Mouse (Mus musculus): Measurements from ENCODE around the gene Asb6.

Gene Asb6

DNA sequence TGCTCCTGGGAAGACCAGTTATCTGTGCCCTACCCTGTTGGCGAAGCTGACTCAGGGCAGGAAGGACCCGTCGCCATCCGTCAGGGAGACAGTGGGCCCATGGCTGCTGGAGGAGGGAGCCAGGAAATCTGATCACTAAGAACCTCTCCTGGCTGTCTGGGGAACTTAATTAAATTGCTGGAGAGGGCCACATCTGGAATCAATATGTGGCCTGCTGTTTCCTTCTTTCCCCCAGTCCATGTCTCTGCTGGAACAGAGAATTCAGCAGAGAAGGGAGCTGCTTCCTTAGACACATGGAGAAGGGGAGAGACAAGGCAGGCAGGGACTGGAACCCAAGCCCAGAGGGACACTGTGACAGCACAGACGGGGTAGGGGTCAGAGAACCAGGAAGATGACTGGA is 3.5 kb upstream of the Asb6 start:
- DNase-seq (ENCODE audit: low spot score), result no peak

- DNase-seq (ENCODE audit: low spot score), result no peak
Measured at GRCm38 (mm10) chr2:30829315-30829714, 818 bp downstream of the Asb6 start.

DNA sequence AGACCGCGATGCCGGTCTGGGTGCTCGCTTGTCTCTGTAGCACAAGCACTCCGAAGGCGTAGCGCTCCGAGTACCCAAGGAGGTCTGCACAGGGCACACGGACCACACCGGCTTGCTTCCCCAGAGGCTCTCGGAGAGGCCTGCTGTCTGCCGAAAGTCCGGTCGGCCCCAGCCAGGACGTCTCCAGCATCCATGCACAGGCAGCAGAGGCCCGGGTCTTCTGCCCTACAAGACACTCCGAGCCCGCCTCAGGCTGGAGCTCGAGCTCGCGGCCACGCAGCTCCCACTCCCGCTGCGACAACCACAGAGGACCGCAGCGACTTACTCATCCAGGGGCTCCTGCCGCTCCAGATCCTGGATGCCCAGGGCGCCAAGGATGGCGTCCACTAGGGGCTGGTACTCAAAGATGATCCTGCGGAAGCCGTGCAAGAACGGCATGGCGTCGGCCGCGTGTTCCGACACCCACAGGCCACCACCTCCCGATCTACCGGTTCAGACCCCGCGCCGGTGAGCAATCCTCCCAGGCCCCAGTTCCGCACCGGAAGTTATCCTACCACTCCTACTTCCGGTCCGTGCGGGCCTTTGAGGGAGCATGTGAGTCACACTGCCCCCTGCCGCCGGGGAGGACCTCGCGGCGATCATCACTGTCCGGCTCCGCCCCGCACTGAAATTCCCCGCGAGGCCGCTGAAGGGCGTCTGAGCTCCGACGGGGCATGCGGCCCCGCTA is 2.2 kb downstream of the Asb6 start:
- DNase-seq (ENCODE audit: low spot score), result peak; percentile 97

GRCm38 (mm10) chr2:30826825-30827748 is 3.0 kb downstream of the Asb6 start:
- DNase-seq (ENCODE audit: low spot score), result no peak

DNA sequence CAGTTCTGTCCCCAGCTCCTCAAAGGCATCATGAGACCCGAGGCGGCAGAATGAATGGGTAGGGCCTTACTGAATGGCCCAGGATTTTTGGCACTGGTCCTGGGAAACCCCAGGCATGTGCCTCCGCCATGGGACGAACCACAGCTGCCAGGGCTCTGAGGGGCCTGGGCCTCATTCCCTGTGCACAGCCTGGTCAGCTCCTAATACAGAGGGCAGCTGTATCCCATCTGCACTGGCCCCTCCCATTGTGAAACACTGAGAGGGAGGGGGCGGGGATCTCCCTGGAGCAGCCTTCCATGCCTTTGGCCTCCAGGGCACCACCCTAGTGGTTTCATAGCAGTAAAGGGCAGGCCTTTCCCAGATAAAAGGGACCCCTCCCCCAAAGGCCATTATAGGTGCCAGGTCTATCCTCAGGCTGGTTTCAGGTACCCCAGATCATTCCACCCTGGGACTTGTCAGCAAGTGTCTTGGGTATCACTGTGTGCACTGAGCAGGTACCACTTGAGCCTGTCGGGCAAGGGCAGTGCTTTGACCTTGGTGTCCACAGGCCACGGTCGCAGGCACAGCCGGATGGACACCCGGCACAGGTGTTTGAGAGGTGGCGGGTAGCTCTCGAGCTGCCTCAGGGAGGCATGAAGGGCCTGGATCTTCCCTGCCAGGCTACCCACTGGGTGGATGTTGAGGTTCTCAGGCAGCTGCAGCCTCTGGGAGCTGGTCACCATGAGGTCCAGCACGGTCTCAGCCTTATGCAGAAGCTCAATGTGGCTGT is 6.6 kb downstream of the Asb6 start:
- no peak for DNase-seq (ENCODE audit: low spot score)

- DNase-seq (ENCODE audit: low spot score), result no peak
Measured at GRCm38 (mm10) chr2:30822460-30822859, 7.7 kb downstream of the Asb6 start.

GRCm38 (mm10) chr2:30821073-30821472 is 9.1 kb downstream of the Asb6 start:
- no peak for DNase-seq (ENCODE audit: low spot score)

- no peak for DNase-seq (ENCODE audit: low spot score)
Measured at GRCm38 (mm10) chr2:30819873-30820272, 10.3 kb downstream of the Asb6 start.

DNA sequence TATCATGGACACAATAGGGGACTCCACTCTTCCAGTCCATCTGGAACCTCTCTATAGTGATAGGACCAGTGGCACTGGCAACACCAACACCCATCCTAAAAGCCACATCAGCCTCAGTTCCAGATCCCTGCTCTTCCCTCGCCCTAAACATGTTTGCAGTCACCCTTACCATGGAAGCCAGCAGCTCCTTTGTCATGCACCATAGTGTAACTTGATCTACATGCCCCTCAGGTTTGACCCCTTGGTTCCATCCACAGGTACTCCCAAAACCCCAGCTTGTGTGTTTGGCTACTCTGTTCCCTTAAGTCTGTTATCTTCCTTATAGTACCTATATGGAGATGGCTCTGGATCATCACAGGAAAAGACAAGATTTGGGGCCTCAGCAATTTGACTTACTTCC is 13.8 kb downstream of the Asb6 start:
- DNase-seq (ENCODE audit: low spot score), result no peak

DNA sequence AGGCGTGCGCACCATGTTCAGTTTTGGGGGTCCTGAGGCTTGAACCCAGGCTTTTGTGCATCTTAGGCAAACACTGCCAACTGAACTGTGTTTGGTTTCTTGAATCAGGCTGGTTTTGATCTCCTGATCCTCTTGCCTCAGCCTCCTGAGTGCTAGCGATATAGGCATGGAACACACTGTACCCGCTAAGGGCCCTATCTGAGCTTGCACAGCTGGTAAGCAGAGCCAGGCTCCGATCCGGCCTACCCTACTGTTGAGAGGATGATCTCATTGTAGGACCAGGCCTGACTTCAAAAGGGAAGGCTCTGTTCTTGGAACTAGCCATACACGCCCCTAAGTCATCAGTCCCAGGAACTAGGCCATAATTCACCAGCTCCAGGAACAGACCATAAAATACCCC is 19.6 kb downstream of the Asb6 start:
- no peak for DNase-seq (ENCODE audit: low spot score)

- no peak for DNase-seq (ENCODE audit: low spot score)
Measured at GRCm38 (mm10) chr2:30809503-30809902, 20.6 kb downstream of the Asb6 start.

DNA sequence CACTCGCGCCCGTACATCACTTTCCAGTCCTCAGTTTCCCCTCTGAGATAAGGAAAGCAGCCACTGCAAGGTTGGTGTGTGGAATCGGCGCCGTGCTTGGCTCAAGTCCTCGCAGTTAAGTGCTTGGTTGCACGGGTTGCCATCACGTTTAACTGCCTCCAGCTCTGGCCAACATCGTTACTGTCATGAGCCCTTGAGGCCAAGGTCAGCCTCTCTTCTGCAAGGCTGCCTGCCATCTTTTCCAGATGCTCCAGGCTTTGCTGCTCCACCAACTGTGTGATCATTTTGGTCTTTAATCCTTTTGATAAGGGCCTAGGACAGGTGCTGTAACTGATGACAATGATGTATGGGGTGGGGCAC is 21.9 kb downstream of the Asb6 start:
- DNase-seq (ENCODE audit: low spot score), result no peak

- DNase-seq (ENCODE audit: low spot score), result peak; percentile 85
Measured at GRCm38 (mm10) chr2:30807648-30808295, 22.4 kb downstream of the Asb6 start, which contains the start of gene Ntmt1. Gene Ntmt1, plus strand, starts transcription at chr2:30807826.

DNA sequence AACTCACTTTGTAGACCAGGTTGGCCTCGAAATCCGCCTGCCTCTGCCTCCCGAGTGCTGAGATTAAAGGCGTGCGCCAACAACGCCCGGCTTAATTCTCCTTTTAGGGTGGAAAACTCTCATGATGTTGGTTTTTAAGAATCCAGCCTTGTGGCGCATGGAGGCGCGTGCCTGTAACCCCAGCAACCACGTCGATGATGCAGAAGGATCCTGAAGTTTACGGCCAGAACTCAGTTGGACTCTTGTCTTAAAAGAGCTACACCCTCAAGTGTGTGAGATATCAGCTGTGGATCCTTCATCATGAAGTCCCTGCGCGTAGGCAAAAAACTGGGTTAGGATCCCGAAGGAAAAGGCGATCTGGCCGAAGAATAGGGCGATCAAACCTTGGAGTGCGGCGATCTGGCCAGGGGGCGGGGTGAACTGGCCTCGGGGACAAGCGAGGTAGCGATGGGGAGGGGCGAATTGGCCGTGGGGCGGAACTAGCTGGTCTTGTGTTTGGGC is 22.9 kb downstream of the Asb6 start:
- no peak for DNase-seq (ENCODE audit: low spot score)

DNA sequence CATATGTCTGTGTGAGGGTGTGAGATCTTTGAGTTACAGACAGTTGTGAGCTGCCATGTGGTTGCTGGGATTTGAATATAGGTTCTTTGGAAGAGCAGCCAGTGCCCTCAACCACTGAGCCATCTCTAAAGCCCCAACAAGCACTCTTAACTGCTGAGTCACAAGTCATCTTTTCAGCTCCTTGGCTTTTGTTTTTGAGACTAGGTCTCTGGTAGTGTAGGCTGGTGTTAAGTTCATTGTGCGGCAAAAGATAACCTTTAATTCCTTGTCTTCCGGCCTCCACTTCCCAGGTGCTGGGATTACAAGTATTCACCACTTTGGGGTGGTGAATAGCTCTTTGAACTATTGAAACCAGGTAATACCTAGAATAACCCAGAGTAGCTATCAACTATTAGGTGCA is 24.1 kb downstream of the Asb6 start:
- DNase-seq (ENCODE audit: low spot score), result no peak

DNA sequence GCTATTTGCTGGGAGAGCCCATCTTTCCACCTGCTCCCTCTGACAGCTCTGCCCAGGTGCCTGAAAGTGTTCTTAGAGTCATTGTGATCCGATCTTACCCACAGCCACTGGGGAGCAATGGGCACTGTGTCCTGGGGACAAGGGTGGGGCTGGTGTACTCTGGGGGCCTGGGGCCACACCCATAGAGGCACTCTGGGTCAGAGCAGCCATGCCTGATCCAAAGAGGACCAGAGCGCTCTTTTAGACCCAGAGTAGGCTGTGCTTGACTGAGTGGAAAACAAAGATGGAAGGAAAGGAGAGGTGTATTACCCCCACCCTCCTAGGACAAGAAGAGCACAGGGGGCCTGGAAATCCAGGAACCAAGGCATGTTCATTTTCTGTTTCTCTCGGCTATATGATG is 26.5 kb downstream of the Asb6 start, which contains the start of gene 1700001O22Rik:
Gene 1700001O22Rik, minus strand, starts transcription at position 58 of the 400 bp plus-strand sequence.
- no peak for DNase-seq (ENCODE audit: low spot score)

GRCm38 (mm10) chr2:30801067-30801852 is 28.9 kb downstream of the Asb6 start:
- DNase-seq (ENCODE audit: low spot score), result no peak

DNA sequence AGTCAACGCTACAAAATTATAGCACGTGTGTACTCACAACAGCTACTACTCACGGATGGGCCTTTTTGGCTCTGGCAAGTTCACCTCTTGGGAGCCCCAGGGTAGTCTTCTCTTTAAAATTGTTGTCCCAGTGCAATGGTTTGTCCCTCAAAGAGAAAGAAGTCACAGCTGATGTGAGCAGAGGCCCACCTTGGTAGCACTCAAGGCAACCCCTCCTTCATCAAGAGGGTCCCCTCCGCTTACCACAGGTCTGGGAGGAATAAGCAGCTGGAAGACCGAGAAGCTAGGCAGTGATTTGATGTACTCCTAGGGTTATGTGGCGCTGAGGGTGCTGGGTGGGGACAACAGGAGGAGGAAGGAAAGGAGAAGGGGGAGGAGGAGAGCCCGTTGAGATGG is 29.5 kb downstream of the Asb6 start:
- no peak for DNase-seq (ENCODE audit: low spot score)

DNA sequence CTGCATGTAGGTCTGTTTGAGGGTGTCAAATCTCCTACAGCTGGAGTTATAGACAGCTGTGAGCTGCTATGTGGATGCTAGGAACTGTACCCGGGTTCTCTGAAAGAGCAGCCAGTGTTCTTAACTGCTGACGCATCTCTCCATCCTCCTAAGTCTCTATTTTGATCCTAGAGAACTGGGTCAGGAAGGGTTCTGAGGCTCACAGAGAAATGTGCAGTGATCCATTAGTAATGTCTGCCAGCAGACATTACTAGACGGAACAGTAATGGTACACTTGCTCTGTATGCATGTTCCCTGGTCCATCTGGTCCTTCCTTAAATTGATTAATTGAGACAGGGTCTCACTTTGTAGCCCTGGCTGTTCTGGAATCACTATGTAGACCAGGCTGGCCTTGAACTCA is 30.7 kb downstream of the Asb6 start:
- DNase-seq (ENCODE audit: low spot score), result no peak

GRCm38 (mm10) chr2:30796382-30796781 is 33.8 kb downstream of the Asb6 start:
- DNase-seq (ENCODE audit: low spot score), result peak; percentile 35

GRCm38 (mm10) chr2:30795889-30796275 is 34.3 kb downstream of the Asb6 start:
- DNase-seq (ENCODE audit: low spot score), result no peak
